Mouse (Mus musculus) liver, embryonic 14.5 days (tissue): ENCODE data around the gene Zfp324. TPM values are rescaled to one million over a fixed set of nuclear protein-coding genes. Genes with fewer than 3 reads are reported as not detected.

ENCODE experiments used
- ATAC-seq: fragments of 200-750 bp; cut with Nextera tagmentation; 2 replicates; pipeline ENCODE4 v1.8.0; 2017; ENCODE audit warnings: moderate number of reproducible peaks, mild to moderate bottlenecking, moderate library complexity; ENCODE audit not compliant: insufficient read depth
- DNase-seq, 3 experiments: peaks; one replicate each; pipeline ENCODE4 v3.0.0-alpha.2; 2012 to 2013; ENCODE audit warnings: low read depth in 3 of 3, low spot score in 3 of 3
- H3K27ac ChIP-seq: fragments of 300-500 bp; sonication (generic); 2 replicates; pipeline ENCODE4 v1.5.1; 2014; ENCODE audit warnings: moderate library complexity, mild to moderate bottlenecking, control low read depth, inconsistent platforms
- H3K27me3 ChIP-seq: fragments of 300-500 bp; sonication (generic); 2 replicates; pipeline ENCODE4 v1.6.1; 2014; ENCODE audit warnings: mild to moderate bottlenecking, low read length, moderate library complexity; ENCODE audit not compliant: control insufficient read depth, insufficient read depth
- H3K36me3 ChIP-seq: fragments of 300-500 bp; sonication (generic); replicated peaks from 2 replicates; pipeline ENCODE4 v1.6.1; 2014; ENCODE audit warnings: low read depth; ENCODE audit not compliant: control insufficient read depth, insufficient read depth
- H3K4me1 ChIP-seq, 2 experiments: fragments of 200-500 bp in 1 of 2; fragments of 300-500 bp in 1 of 2; sonication (generic) in 1 of 2; replicated peaks; 2 replicates each; pipeline ENCODE4 v1.6.1; 2012 to 2014; ENCODE audit warnings: antibody characterized with exemption in 1 of 2, inconsistent platforms in 1 of 2, low read length in 1 of 2; ENCODE audit not compliant: control insufficient read depth in 2 of 2, insufficient read depth in 2 of 2
- H3K4me2 ChIP-seq: fragments of 300-500 bp; sonication (generic); 2 replicates; pipeline ENCODE4 v1.6.1; 2014; ENCODE audit warnings: low read depth, mild to moderate bottlenecking, control low read depth, moderate library complexity
- H3K4me3 ChIP-seq, 2 experiments: fragments of 200-500 bp in 1 of 2; fragments of 300-500 bp in 1 of 2; sonication (generic) in 1 of 2; 2 replicates each; pipeline ENCODE4 v1.5.1; 2012 to 2014; ENCODE audit warnings: low read depth in 2 of 2, low read length in 2 of 2, mild to moderate bottlenecking in 2 of 2, control low read depth in 1 of 2, inconsistent platforms in 1 of 2, moderate library complexity in 1 of 2; ENCODE audit not compliant: insufficient read depth in 1 of 2
- H3K9ac ChIP-seq: fragments of 300-500 bp; sonication (generic); replicated peaks from 2 replicates; pipeline ENCODE4 v1.6.1; 2014; ENCODE audit warnings: mild to moderate bottlenecking, control low read depth, moderate library complexity
- H3K9me3 ChIP-seq: fragments of 300-500 bp; sonication (generic); 2 replicates; pipeline ENCODE4 v1.6.1; 2016; ENCODE audit warnings: low read length, mixed read lengths; ENCODE audit not compliant: control insufficient read depth
- CTCF ChIP-seq: IDR thresholded peaks from 2 replicates; pipeline ENCODE4 v1.5.1; 2016; ENCODE audit warnings: antibody characterized with exemption, low read depth, control low read depth
- EP300 ChIP-seq: IDR thresholded peaks from 2 replicates; pipeline ENCODE4 v1.6.1; 2016; ENCODE audit warnings: antibody characterized with exemption, low read depth
- WGBS: fragments of 180-500 bp; shearing (Covaris S2); extraction: QIAGEN DNeasy Blood & Tissue Kit; methylation state at CpG from one replicate; pipeline ENCODE4 v1.1.7; 2014; ENCODE audit not compliant: insufficient replicate concordance; 5-methylcytosine and 5-hydroxymethylcytosine counted together
- polyA plus RNA-seq, 2 experiments: library from polyadenylated mRNA; depleted of rRNA in 1 of 2; stranded (reverse) in 1 of 2; unstranded in 1 of 2; fragments of >200 nt; fragmentation: Nextera tagmentation in 1 of 2; extraction: Ambion mirVana in 1 of 2; gene quantifications; 2 replicates each; pipeline versions ENCODE4 v1.2.1 to v1.2.3; 2012 to 2014

Gene Zfp324
- polyA plus RNA-seq, 2 experiments = 1.8 to 2.0 TPM

- no peaks in the 10 kb centered on the region for H3K36me3 ChIP-seq
- no peak overlapping the region for H3K4me2 ChIP-seq
- H3K4me1 ChIP-seq = no peaks in the 10 kb centered on the region
- DNase-seq (no peak), ATAC-seq (no peak)
- 66% methylated on average over 4 of the region's 4 CpGs for WGBS
- no peak overlapping the region for H3K27ac ChIP-seq
- no peak overlapping the region for H3K4me3 ChIP-seq
- TF ChIP-seq CTCF (no peak), EP300 (no peak)
- no peak overlapping the region for H3K9ac ChIP-seq
- no peaks in the 10 kb centered on the region for H3K27me3 ChIP-seq
- H3K9me3 ChIP-seq = no peaks in the 10 kb centered on the region
Observed at GRCm38 (mm10) chr7:12940599-12940998, 25.0 kb upstream of the Zfp324 start.

DNA sequence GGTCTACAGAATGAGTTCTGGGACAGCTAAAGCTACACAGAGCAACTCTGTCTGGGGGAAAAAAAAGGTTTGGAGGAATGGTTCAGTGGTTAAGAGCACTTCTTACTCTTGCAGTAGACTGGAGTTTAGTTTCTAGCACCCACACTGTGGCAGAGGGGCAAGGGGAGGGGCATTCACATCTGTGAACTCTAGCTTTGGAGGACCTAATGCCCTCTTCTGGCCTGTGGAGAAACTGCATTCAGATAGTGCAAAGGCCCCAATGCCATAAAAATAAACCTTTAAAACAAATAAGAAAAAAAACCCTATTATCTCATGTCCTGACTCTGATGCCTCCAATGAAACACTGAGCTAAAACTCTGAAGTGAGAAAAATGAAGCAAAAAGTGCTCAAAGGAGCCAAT, 22.1 kb upstream of the Zfp324 start:
- Histone ChIP-seq H3K4me1 (peaks cover 0 to under 1% of the 10 kb centered on the region in 2 experiments; a peak in 1 of 4 replicates), H3K9me3 (no peaks in the 10 kb centered on the region), H3K4me2 (no peak overlapping the region), H3K27ac (no peak overlapping the region), H3K9ac (no peak overlapping the region), H3K27me3 (no peaks in the 10 kb centered on the region), H3K4me3 (no peak overlapping the region), H3K36me3 (no peaks in the 10 kb centered on the region)
- TF ChIP-seq CTCF (peak; percentile 53), EP300 (no peak)
- DNase-seq (no peak), ATAC-seq (no peak)

GRCm38 (mm10) chr7:12949032-12949871, 16.4 kb upstream of the Zfp324 start:
- ATAC-seq (peak; percentile 97), DNase-seq (peak; percentile 98 to 99 (median 98))
- Histone ChIP-seq H3K9me3 (no peaks in the 10 kb centered on the region), H3K36me3 (no peaks in the 10 kb centered on the region), H3K4me2 (peak overlapping the region; percentile 97), H3K9ac (peak overlapping the region; percentile 89), H3K27ac (peak overlapping the region; percentile 79), H3K4me3 (peak overlapping the region; percentile 78 to 98), H3K27me3 (no peaks in the 10 kb centered on the region), H3K4me1 (peaks cover 16 to 17% of the 10 kb centered on the region in 2 experiments)
- 8% methylated on average over 35 of the region's 35 CpGs for WGBS
- TF ChIP-seq EP300 (no peak), CTCF (peak; percentile 36; the same call in 1 of the 2 replicates)

- WGBS = under 1% methylated on average over 16 of the region's 16 CpGs
- Histone ChIP-seq H3K4me3 (peak overlapping the region; percentile 78 to 98), H3K27me3 (no peaks in the 10 kb centered on the region), H3K9ac (peak overlapping the region; percentile 89), H3K4me2 (peak overlapping the region; percentile 97), H3K4me1 (peaks cover 16 to 19% of the 10 kb centered on the region in 2 experiments), H3K27ac (peak overlapping the region; percentile 79), H3K36me3 (no peaks in the 10 kb centered on the region), H3K9me3 (no peaks in the 10 kb centered on the region)
- TF ChIP-seq EP300 (no peak), CTCF (no peak)
- peak; percentile 52 for ATAC-seq
- no peak for DNase-seq
Observed at GRCm38 (mm10) chr7:12949872-12950229, 15.8 kb upstream of the Zfp324 start.

DNA sequence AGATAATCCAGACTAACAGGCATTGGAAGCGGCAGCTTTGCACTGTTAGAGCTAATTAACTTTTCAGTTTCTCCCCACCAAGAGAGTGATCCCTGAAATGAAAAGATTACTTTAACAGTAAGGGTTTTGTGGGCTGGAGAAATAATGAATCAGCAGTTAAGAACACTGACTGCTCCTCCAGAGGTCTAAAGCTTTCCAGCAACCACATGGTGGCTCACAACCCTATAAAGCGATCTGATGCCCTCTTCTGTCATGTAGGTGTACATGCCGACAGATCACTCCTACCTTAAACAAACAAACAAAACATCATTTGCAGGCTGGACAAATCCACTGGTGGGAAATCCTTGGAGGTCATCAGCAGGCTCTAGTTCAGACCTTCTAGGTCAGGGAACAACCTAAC, 10.7 kb upstream of the Zfp324 start:
- WGBS = 11% methylated on average over 3 of the region's 3 CpGs
- Histone ChIP-seq H3K4me2 (no peak overlapping the region), H3K27ac (no peak overlapping the region), H3K36me3 (no peaks in the 10 kb centered on the region), H3K4me1 (peaks cover 8 to 14% of the 10 kb centered on the region in 2 experiments), H3K27me3 (no peaks in the 10 kb centered on the region), H3K9me3 (no peaks in the 10 kb centered on the region), H3K4me3 (no peak overlapping the region), H3K9ac (no peak overlapping the region)
- DNase-seq = no peak
- peak; percentile 57; the same call in 1 of the 2 replicates for ATAC-seq
- peak; percentile 53 for TF ChIP-seq CTCF
- TF ChIP-seq EP300 = no peak
